Mouse (Mus musculus): ENCODE measurements around the gene Eef1akmt3.

Eef1akmt3 gene

DNA sequence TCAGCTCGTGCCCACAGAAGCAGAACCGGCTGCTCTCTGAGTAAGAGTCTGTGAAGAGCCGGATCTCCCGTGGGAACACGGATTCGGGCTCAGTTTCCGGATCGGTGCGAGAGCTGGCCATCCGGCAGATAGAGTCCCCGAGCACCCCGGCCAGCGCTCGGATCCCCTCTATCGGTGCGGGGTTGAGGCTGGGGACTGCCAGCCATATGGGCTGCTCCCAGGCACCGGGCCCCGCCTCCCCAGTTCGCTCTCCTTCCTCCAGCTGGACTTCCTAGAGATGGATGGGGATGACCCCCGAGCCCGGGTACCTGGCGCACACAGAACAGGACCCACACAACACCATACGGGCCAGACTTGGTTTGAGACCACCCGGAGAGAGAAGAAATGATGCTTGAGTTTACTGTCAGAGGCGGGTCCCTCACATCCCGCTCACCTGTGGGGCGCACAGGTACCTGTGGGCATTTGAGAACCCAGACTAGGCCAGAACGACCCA, at the start of gene Eef1akmt3, which contains the start of gene Mettl1:
Gene Eef1akmt3, minus strand, starts transcription at position 240 of the 493 bp plus-strand sequence.
Gene Mettl1, plus strand, starts transcription at position 141 of the 493 bp plus-strand sequence.
- in situ Hi-C loops (cut with MboI, MseI) = no loop called here

DNA sequence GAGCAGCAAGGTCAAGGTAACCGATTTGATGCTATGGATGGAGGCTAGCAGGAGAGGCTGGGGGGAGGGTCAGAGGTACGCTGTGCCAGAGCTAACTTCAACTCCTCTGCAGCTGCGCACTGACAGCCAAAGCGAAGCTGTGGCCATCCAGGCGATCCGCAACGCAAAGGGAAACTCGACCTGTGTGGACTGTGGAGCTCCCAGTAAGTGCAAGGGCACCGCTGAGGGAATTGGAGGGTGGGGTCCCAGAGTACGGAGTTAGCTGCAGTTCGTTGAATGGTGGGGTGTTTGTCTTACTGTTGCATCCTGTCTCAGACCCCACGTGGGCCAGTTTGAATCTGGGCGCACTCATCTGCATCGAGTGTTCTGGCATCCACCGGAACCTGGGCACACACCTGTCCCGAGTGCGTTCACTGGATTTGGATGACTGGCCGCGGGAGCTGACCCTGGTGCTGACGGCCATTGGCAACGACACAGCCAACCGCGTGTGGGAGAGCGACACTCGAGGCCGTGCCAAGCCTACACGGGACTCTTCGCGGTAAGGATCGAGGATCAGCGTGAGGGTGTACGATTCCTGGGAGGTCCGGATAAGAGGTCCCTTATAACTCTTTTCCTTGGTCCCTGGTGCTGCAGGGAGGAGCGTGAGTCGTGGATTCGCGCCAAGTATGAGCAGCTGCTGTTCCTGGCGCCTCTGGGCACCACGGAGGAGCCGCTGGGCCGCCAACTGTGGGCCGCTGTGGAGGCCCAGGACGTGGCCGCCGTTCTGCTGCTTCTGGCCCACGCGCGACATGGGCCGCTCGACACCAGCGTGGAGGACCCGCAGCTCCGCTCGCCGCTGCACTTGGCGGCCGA, 49.5 kb upstream of the Eef1akmt3 start:
- in situ Hi-C loops (cut with MboI, MseI) = no loop called here

DNA sequence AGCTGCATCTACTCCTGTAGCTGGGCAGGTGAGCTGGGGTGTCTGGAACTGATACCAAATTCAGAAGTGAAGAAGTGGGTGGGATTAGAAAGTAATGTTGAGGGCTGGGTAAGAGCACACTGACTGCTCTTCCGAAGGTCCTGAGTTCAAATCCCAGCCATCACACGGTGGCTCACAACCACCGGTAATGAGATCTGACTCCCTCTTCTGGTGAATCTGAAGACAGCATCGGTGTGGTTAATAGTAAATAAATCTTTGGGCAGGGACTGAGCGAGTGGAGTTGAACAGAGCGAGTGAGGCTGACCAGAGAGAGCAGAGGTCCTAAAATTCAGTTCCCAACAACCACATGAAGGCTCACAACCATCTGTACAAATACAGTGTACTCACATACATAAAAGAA, 44.3 kb upstream of the Eef1akmt3 start:
- in situ Hi-C loops (cut with MboI, MseI) = no loop called here

DNA sequence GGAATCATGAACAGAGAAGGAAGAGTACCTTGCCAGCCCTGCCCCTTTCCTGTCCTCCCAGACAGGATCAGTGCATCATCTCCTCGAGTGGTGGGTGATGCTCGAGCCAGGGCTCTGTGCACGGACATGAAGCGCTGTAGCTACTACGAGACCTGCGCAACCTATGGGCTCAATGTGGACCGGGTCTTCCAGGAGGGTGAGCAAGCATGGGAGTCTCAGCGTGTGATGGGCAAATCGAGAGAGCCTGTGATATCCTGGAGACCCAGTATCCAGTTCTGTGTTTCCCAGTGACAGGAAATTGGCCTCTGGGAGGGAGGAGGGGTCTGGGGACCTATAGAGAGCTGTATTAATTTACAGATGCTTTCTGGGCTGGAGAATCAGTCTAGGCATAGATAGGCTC, 43.7 kb upstream of the Eef1akmt3 start:
- in situ Hi-C loops (cut with MboI, MseI) = no loop called here

DNA sequence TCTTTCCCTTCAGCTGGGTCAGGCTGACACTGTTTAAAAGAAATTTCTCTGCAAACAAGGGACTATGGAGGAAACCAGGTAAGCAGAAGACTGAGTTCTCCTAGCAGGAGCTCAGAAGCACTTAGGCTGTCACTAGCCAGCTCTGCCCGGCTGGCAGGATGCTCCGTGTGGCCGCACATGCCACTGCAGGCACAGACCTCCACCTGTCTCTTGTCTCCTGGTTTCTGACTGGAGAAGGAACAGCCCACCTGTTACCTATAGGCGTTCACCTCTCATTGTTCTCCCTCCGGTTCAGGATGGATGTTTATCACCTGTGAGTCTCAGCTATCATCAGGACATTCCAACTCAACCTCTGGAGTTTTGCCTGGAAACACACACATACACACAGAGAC, 42.6 kb upstream of the Eef1akmt3 start:
- in situ Hi-C loops (cut with MboI, MseI) = no loop called here

DNA sequence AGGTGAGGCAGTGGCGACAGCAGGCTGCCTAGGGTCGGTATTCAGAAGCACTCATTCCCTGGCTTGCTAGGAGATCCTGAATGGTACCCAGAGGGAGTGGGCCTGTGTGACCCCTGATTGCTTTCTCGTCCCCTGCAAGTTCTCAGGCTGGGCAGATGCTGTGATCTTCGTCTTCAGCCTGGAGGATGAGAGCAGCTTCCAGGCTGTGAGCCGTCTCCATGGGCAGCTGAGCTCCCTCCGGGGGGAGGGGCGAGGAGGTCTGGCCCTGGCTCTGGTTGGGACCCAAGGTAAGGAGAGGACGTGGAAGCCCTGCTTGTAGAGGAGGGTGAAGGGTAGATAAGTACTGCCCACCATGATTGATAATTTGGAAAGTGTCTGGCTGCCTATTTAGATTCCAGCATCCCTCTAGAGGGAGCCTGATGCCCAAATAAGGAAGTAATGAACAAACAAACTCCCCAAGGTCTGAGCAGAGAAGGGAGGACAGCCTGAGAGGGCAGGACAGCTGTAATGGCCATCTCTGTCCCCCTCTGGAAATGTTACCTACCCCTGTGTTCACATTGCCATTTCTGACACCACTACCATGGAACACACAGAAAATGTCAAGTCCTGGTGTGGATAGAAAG, 42.1 kb upstream of the Eef1akmt3 start:
- in situ Hi-C loops (cut with MboI, MseI) = no loop called here

DNA sequence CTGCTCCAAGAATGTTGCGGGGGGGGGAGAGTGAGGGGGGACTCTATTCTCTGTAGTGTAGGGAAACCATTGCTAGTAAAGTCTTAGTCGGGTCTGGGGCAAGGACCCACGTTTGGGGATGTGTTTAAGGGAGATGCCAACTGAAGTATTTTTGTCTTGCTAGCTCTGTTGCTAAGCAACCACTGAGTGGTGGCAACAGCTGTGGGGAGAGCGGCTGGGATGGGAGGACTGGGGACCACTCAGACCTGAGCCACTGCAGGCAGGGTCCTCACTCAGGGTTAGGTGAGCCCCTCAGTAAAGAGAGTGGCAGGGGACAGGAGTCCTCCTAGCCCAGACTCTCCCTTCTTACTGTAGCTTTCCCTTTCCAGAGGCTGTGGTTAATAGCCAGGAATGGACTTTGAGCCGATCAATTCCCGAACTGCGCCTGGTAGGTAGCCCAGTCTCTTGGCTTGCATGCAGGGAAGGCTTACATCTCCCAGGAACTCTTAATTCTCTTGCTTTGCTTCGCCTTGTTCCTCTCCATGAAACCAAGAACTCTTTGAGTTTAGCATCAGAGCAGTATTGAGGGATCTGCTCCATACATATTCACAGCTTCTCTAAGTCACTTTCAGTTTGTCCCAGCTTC, 40.8 kb upstream of the Eef1akmt3 start:
- in situ Hi-C loops (cut with MboI, MseI) = no loop called here

DNA sequence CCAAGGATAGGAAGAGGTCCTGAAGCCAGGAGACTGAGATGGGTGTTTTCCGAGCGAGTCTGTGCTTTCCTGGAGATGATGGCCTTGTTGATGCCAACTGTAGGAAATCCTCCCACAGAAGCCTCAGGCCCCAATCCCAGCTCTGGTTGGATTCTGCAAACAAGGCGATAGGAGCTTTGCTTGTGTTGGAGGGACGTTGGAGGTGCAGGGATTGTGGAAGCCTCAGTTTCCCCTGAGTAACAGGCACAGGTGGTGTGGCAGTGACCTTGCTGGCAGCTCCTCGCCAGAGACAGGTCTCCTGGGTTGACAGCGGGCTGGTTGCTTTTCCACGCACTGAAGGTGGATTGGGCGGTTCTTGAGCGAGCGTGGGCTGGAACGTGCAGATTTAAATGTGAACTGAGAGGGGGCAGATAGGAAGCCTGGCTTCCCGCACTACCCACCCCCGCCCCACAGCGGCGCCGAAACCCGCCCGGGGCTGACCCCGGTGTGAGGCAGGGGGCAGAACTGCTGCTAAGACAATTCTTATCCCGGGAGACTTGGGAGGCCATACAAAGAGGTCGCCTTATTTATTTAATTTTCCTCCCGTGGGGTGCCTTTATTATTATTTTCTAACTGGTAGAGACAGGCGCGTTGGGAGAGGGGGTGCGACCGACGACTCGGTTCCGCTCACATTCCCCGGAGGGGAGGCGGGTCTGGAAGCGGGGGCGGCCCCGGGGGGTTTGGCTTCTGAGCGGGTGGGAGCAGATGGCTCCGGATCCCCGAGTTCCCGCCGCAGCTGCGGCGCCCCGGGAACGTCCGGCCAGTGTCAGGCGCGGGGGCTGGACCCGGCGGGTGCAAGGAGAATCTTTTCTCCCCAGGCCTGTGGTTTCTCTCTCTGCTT, 39.8 kb upstream of the Eef1akmt3 start:
- in situ Hi-C loops (cut with MboI, MseI) = no loop called here

DNA sequence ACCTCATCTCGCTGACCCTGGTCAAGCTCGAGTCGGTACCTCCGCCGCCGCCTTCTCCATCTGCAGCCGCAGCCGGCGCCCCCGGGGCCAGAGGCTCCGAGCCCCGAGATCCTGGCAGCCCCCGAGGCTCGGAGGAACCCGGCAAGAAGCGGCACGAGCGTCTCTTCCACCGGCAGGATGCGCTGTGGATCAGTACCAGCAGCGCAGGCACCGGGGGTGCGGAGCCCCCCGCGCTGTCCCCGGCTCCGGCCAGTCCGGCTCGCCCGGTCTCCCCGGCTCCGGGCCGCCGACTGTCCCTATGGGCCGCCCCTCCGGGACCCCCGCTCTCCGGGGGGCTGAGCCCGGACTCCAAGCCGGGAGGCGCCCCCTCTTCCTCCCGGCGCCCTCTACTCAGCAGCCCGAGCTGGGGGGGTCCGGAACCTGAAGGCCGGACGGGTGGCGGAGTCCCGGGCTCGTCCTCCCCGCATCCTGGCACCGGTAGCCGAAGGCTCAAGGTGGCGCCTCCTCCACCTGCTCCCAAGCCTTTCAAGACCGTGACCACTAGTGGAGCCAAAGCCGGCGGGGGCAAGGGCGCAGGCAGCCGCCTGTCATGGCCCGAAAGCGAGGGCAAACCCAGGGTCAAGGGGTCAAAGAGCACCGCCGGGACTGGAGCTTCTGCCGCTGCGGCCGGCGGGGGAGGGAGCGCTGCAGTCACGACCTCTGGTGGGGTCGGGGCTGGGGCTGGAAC, 38.5 kb upstream of the Eef1akmt3 start:
- in situ Hi-C loops (cut with MboI, MseI) = loop anchor here (5.0 kb wide), 1 partner anchor 97 kb away; no protein-coding TSS in a partner anchor

DNA sequence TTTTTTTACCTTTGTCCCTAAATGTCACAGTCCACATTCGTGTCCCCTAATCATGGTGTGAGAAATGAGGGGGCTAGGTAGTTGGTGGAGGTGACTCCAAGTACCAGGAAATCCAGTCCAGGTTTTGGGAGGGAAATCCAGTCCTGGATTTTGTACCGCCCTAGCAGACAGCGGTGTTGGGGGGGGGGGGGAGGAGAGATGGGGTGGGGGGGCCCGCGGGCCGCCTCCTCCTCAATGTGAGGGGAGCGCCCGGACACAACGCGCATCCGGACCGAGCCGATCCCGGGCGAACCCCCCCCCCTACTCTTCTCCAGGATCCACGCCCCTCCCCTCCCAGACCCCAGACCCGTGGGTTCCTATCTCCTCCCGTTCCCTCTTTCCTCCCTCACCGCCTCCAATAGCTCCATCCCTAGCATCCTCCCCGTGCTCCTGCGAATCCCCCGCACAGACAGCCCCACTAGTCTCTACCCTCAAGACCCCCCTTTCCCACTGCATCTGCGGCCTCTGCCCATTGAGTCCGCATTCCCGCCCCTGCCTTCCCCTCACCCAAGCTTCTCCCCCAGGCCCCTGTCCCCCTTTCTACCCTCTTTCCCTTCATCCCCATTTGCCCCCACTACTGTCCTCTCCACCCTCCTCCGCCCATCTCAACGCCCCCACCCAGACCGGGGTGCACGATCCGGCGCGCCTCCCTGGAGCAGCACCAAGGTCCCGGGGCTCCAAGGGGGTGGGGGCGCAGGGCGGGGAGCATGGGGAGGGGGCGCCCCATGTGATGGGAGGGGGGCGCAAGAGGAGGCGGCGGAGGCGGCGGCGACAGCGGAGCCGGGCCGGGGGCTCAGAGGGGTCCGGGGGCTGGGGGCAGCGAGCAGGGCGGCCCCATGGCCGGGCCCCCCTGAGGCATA, 37.6 kb upstream of the Eef1akmt3 start:
- in situ Hi-C loops (cut with MboI, MseI) = loop anchor here (5.0 kb wide), 1 partner anchor 98 kb away; no protein-coding TSS in a partner anchor

DNA sequence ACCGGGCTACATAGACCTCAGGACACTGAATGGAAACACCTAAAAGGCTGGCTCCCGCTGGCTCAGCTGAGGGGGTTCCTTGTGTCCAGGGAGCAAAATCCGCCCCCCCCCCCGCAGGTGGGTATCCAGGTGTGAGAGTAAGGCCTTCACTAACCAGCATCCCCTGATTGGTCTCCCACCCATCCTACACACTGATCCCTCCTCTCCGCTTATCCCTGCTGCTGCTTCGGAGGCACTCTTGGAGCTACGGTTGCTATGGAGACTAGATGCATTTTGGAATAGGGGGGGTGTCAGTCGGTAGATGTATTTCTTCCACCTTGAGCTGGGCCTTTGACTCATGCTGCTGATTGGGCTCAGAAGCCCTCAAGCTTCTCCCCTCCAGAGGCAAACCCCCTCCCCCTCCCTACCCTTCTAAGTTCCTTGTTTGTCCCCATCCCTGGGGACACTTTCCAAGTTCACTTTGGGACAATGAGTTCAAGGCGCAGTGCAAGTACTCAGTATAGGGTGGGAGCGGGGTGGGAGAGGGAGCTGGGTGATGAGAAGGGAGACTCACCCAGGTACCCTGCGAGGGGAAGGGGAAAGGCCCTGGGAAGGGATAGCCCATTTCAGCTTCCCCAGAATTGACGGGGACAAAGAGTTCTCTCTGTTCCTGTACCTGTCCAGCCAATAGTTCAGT, 36.8 kb upstream of the Eef1akmt3 start:
- in situ Hi-C loops (cut with MboI, MseI) = loop anchor here (5.0 kb wide), 1 partner anchor 99 kb away; no protein-coding TSS in a partner anchor

DNA sequence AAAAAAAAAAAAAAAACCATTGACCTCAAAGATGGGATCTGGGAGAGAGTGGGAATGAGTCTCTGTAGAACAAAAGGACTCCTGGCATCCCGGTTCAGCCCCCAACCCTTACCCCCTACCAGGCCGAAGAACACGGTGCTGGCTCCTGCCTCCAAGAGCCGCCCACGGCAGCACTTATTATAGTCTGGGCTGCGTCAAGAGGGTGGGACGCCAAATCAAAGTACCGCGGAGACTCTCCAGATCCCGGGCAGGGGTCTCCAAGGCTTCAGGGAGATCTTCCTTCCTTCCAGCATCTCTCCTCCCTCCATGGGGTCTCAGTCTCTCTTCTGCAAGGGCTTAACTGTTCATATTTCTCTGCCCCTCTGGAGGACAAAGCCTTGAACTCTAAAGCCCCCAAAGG, 36.2 kb upstream of the Eef1akmt3 start:
- in situ Hi-C loops (cut with MboI, MseI) = loop anchor here (5.0 kb wide), 1 partner anchor 100 kb away; no protein-coding TSS in a partner anchor

DNA sequence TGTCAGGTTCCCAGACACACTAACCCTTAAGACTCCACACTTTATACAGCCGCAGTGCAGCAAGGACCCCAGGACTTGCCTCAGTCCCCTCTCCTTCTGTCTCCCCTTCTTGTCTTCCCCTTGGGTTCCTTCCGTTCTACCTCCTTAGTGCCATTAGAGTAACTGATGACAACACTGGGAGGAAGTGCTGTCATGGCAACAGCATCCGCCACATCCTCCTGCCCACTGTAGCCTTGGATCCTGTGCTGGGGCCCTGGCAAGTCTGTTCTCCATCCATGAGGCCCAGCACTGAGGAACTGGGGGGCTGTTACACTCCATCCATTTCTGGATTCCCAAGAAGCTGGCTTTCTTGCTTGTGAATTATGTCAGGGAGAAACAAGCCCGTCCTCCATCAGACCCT, 34.8 kb upstream of the Eef1akmt3 start:
- in situ Hi-C loops (cut with MboI, MseI) = loop anchor here (5.0 kb wide), 1 partner anchor 101 kb away; no protein-coding TSS in a partner anchor

DNA sequence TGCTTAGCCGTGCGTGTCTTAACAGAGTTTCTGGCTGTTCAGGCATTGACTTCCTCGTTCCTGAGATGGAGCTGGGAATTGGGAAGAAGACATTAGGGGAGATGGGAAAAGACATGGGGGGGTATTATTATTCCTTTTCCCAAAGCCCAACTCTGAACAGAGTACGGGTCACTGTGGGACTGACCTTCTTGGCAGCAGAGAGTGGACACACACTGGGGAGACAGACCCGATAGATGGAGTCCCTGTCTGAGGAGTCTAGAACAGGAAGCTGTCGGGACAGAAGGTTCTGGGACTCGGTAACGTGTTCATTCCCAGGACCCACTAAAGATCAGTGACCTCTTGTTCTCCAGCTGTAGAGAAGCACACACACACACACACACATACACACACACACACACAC, 34.3 kb upstream of the Eef1akmt3 start:
- in situ Hi-C loops (cut with MboI, MseI) = loop anchor here (5.0 kb wide), 1 partner anchor 102 kb away; no protein-coding TSS in a partner anchor

DNA sequence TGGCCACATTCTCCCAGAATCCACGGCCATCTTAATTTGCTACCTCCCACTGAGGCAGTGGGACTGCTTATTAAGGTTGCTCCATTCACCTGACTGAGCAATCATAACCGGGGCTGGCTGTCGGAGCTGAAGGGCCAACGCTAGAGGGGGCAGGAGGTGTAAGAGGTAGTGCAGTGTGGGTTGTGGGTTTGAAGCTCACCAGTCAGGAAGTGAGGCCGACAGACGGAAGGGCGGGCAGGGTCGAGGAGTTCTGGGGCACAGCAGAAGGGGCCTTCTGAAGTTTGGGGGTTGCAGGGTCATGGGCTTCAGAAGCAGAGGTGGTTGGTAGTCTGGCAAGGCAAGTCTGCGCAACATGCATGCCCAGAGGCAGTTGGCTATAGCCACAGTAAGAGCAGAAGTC, 33.8 kb upstream of the Eef1akmt3 start, which contains the start of gene Agap2:
Gene Agap2, plus strand, starts transcription at position 205 of the 400 bp plus-strand sequence.
- in situ Hi-C loops (cut with MboI, MseI) = loop anchor here (5.0 kb wide), 1 partner anchor 102 kb away; no protein-coding TSS in a partner anchor

DNA sequence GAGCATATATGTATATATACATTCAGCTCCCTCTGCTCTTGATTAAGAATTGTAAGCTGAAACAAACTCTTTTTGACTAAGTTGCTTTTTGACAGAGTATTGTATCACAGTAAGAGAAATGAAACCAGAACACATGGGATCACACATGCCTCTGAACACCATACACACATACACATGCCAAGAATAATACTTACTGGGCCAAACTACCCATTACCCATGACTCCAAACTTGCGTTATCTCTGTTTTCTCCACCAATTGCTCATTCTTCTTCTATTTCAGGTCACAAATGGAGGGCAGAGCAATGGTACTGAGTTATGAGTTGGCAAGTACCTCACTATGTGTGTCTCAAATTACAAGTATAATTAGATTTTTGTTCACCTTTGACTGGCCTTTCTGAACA, 32.7 kb upstream of the Eef1akmt3 start:
- in situ Hi-C loops (cut with MboI, MseI) = loop anchor here (5.0 to 25.0 kb wide), 2 partner anchors 33 to 588 kb away; partner anchors contain the start of genes Nab2 and Nemp1

DNA sequence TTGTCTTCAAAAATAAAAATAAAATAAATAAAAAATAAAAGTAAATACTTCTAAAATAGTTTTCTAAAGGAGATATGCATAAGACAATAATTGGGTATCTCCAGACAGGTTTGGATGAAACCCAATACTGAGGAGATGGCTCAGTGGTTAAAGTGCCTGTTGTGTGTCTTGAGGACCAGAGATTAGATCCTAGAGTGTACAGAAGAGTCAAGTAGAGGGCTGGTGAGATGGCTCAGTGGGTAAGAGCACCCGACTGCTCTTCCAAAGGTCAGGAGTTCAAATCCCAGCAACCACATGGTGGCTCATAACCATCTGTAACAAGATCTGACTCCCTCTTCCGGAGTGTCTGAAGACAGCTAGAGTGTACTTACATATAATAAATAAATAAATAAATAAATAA, 31.7 kb upstream of the Eef1akmt3 start:
- in situ Hi-C loops (cut with MboI, MseI) = loop anchor here (5.0 to 25.0 kb wide), 2 partner anchors 34 to 589 kb away; partner anchors contain the start of genes Nab2 and Nemp1

DNA sequence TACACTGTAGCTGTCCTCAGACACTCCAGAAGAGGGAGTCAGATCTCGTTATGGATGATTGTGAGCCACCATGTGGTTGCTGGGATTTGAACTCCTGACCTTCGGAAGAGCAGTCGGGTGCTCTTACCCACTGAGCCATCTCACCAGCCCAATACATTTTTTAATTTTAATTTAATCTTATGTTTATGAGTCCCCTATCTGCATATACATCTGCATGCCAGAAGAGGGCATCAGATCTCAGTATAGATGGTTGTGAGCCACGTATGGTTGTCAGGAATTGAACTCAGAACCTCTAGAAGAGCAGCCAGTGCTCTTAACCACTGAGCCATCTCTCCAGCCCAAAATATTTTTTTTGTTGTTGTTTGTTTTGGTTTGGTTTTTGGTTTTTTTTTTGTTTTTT, 31.0 kb upstream of the Eef1akmt3 start:
- in situ Hi-C loops (cut with MboI, MseI) = loop anchor here (5.0 to 25.0 kb wide), 2 partner anchors 35 to 590 kb away; partner anchors contain the start of genes Nab2 and Nemp1
